Mouse (Mus musculus) spleen, adult 2 months (tissue): ENCODE data around the gene Krtap1-3. TPM values are rescaled to one million over a fixed set of nuclear protein-coding genes. Genes with fewer than 3 reads are reported as not detected.

Experiments
- DNase-seq, 2 experiments: peaks; one replicate each; pipeline versions ENCODE4 v3.0.0 to v3.0.0-alpha.2; 2012 to 2021; ENCODE audit warnings: low spot score in 2 of 2, low read depth in 1 of 2
- H3K27ac ChIP-seq: fragments of 200-500 bp; 2 replicates; pipeline ENCODE4 v1.5.1; 2012; ENCODE audit warnings: low read length, inconsistent platforms; ENCODE audit not compliant: insufficient read depth
- H3K27me3 ChIP-seq: fragments of 200-500 bp; 2 replicates; pipeline ENCODE4 v1.6.1; 2012; ENCODE audit warnings: mild to moderate bottlenecking, moderate library complexity, low read length, inconsistent platforms; ENCODE audit not compliant: control insufficient read depth, insufficient read depth
- H3K36me3 ChIP-seq: fragments of 200-500 bp; 2 replicates; pipeline ENCODE4 v1.6.1; 2012; ENCODE audit warnings: mild to moderate bottlenecking, low read length, inconsistent platforms; ENCODE audit not compliant: control insufficient read depth, insufficient read depth
- H3K4me1 ChIP-seq: fragments of 200-500 bp; 2 replicates; pipeline ENCODE4 v1.6.1; 2011; ENCODE audit warnings: inconsistent platforms; ENCODE audit not compliant: control insufficient read depth, insufficient read depth, insufficient read length
- H3K4me3 ChIP-seq: fragments of 200-500 bp; 2 replicates; pipeline ENCODE4 v1.5.1; 2011; ENCODE audit warnings: mild to moderate bottlenecking, inconsistent platforms; ENCODE audit not compliant: insufficient read depth, insufficient read length; ENCODE audit errors: extremely low read depth
- CTCF ChIP-seq: fragments of 200-500 bp; IDR thresholded peaks from 2 replicates; pipeline ENCODE4 v1.5.1; 2011; ENCODE audit warnings: mild to moderate bottlenecking, inconsistent platforms; ENCODE audit not compliant: insufficient read depth, insufficient read length, insufficient replicate concordance; ENCODE audit errors: extremely low read depth
- POLR2A ChIP-seq: fragments of 200-500 bp; IDR thresholded peaks from 2 replicates; pipeline ENCODE4 v1.6.1; 2011; ENCODE audit warnings: low read depth, low read length, inconsistent platforms
- whole genome bisulfite sequencing: fragments of 180-500 bp; shearing (Covaris S2); methylation state at CpG from one replicate; pipeline ENCODE4 v1.1.7; 2018; 5-methylcytosine and 5-hydroxymethylcytosine counted together
- polyA plus RNA-seq: library from polyadenylated mRNA; depleted of rRNA; stranded (reverse); fragments of >200 nt; gene quantifications from 2 replicates; pipeline ENCODE4 v1.2.3, GENCODE M21; 2012

The Krtap1-3 gene
- polyA plus RNA-seq, 1 experiment = not detected

DNA sequence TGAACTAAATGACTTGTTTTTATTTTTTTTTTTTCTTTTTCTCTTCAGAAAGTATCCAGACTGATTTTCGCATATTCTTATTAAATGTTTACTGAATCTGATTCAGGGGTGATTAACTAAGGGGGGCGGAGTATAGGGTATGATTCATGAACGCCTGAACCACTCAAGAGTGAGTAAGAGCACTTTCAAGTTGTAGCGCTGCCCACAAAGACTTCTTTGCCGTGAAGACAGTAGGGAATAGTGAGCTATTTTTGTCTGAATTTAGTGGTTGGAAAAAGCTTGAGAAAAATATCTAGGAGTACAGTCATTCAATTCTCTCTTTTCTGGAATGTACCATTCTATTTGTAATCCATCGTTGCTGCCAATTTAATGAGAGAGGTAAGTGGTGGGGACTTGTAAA is 9.6 kb downstream of the Krtap1-3 start:
- no peak overlapping the region for H3K27ac ChIP-seq
- H3K4me1 ChIP-seq = no peaks in the 10 kb centered on the region
- WGBS = 81% methylated on average over 6 of the region's 6 CpGs
- TF ChIP-seq CTCF = no peak
- TF ChIP-seq POLR2A = no peak
- H3K36me3 ChIP-seq = no peaks in the 10 kb centered on the region
- DNase-seq = no peak
- H3K27me3 ChIP-seq = no peaks in the 10 kb centered on the region
- no peak overlapping the region for H3K4me3 ChIP-seq

DNA sequence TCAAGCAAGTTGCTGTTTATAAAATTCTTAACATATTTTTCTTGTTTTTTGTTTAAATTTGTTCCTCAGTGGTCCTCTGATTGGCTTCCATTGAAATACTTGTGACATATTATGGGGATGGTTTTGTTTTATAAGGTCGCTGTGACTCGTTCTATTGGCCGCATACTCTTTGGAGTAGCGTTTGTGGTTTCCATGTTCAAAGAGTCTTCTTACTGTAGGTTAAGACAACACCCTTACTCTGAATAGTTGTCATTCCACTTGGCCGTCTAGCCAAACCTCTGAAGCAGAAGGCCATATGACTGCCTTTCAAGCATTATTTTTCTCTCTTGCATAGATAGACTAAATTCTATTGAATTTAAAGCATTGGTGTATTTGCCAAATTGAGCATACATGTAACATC is 10.1 kb downstream of the Krtap1-3 start:
- TF ChIP-seq CTCF (no peak), POLR2A (no peak)
- no peaks in the 10 kb centered on the region for H3K36me3 ChIP-seq
- 90% methylated on average over 5 of the region's 5 CpGs for WGBS
- no peaks in the 10 kb centered on the region for H3K4me1 ChIP-seq
- no peak overlapping the region for H3K27ac ChIP-seq
- H3K4me3 ChIP-seq = no peak overlapping the region
- DNase-seq = no peak
- no peaks in the 10 kb centered on the region for H3K27me3 ChIP-seq

DNA sequence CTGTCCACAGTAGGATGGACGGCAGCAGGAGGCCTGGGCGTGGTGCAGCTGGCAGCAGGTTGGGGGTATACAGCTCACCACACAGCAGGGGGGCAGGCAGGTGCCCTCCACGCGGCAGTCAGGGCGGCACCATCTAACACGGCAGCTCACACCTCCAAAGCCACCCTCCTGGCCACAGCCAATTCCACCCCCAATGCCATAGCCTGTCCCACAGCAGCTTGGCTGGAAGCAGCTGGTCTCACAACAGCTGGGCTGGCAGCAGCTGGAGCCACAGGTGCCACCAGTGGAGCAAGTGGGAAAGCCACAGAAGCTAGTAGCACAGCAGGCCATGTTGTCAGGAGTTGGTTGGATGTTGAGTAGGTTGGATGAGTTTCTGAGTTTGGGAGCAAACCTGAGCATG is 10.5 kb downstream of the Krtap1-3 start, which contains the start of gene Krtap1-5:
TSS of gene Krtap1-5 (minus strand) at position 381 of the 400 bp plus-strand sequence.
- no peak for DNase-seq
- 80% methylated on average over 6 of the region's 6 CpGs for WGBS
- Histone ChIP-seq H3K4me1 (no peaks in the 10 kb centered on the region), H3K27me3 (no peaks in the 10 kb centered on the region), H3K36me3 (no peaks in the 10 kb centered on the region), H3K27ac (no peak within 1 kb of the TSS), H3K4me3 (no peak within 1 kb of the TSS)
- TF ChIP-seq POLR2A (no peak), CTCF (no peak)

DNA sequence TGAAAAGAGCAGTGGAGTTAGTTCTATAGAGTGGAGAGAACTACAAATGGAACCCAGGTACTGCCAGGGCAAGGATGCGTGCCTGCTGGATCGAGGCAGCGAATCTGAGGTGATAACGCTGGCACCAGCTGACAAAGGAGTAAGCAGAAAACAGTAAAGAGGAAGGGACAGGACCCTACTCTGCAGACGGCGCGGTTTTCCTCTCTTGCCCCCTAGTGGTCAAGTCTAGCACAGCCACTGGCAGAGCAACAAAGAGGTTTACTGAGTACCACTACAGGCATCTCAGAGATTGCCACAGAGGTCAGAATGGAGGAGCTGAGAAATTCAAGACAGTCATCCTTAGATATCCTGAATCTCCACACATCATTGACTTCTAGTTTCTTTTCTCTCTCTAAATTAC is 17.0 kb downstream of the Krtap1-3 start:
- peak in 1 of 2 experiments; percentile 27 for DNase-seq
- Histone ChIP-seq H3K27me3 (no peaks in the 10 kb centered on the region), H3K36me3 (no peaks in the 10 kb centered on the region), H3K27ac (no peak overlapping the region), H3K4me1 (no peaks in the 10 kb centered on the region; the same call in 1 of the 2 replicates), H3K4me3 (no peak overlapping the region)
- 2% methylated on average over 7 of the region's 7 CpGs for whole genome bisulfite sequencing
- TF ChIP-seq CTCF (peak; percentile 53; the same call in 1 of the 2 replicates), POLR2A (no peak)

- no peak overlapping the region for H3K4me3 ChIP-seq
- H3K27me3 ChIP-seq = no peaks in the 10 kb centered on the region
- H3K27ac ChIP-seq = no peak overlapping the region
- TF ChIP-seq POLR2A (no peak), CTCF (no peak)
- no peaks in the 10 kb centered on the region; the same call in 1 of the 2 replicates for H3K4me1 ChIP-seq
- 73% methylated on average over 4 of the region's 4 CpGs for WGBS
- no peak for DNase-seq
- no peaks in the 10 kb centered on the region for H3K36me3 ChIP-seq
Observed at GRCm38 (mm10) chr11:99573164-99573563, 18.0 kb downstream of the Krtap1-3 start.

DNA sequence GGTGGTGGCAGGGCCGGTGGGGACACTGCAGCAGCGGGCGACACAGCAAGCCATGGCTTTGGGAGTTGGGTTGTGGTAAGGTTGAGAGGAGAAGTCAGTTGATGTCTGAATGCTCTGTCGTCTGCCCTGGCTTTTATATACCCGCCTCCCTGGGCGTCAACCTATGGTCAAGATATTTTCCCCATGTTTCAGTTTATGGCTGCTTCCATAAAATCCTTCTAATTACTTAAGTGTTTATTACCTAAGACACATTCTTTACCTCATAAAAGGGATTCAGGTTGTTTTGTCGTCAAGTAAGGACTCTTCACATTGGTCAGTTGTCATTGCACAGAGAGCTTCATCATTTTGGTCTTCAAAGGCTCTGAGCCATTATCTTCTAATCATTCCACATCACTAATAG is 24.6 kb downstream of the Krtap1-3 start, which contains the start of gene Krtap3-1:
TSS of gene Krtap3-1 (minus strand) at position 101 of the 400 bp plus-strand sequence.
- TF ChIP-seq POLR2A (no peak), CTCF (no peak)
- H3K27me3 ChIP-seq = no peaks in the 10 kb centered on the region
- H3K27ac ChIP-seq = no peak within 1 kb of the TSS
- 90% methylated on average over 7 of the region's 7 CpGs for whole genome bisulfite sequencing
- H3K4me1 ChIP-seq = no peaks in the 10 kb centered on the region
- H3K4me3 ChIP-seq = no peak within 1 kb of the TSS
- H3K36me3 ChIP-seq = no peaks in the 10 kb centered on the region
- no peak for DNase-seq

DNA sequence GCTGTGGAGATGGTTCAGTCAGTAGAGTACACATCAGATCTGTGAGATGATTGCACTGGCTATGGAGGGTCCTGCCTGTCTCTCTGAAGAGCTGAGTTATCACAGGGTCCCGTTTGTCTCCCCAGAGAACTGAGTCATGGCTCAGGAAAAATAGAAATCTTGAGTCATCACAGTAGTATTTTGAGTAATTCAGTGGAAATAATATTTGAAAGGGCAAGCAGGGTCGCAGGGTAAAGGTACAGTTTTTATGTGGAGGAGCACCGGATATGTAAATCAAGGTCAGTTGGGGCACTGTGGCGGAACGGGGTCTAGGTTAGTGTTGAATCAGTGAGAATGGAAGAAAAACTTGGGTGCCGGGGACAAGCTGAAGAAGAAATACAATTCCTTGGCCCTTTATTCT is 28.6 kb downstream of the Krtap1-3 start:
- H3K4me1 ChIP-seq = no peaks in the 10 kb centered on the region
- no peak for TF ChIP-seq POLR2A
- no peak for TF ChIP-seq CTCF
- no peak overlapping the region for H3K27ac ChIP-seq
- no peaks in the 10 kb centered on the region for H3K27me3 ChIP-seq
- H3K4me3 ChIP-seq = no peak overlapping the region
- WGBS = 81% methylated on average over 6 of the region's 6 CpGs
- DNase-seq = no peak
- no peaks in the 10 kb centered on the region for H3K36me3 ChIP-seq
